Mouse (Mus musculus): ENCODE measurements around the gene Dgkh. TPM values are rescaled to one million over a fixed set of nuclear protein-coding genes. Genes with fewer than 3 reads are reported as not detected.

Gene Dgkh
- polyA plus RNA-seq, 1 experiment: 49.3 TPM

DNA sequence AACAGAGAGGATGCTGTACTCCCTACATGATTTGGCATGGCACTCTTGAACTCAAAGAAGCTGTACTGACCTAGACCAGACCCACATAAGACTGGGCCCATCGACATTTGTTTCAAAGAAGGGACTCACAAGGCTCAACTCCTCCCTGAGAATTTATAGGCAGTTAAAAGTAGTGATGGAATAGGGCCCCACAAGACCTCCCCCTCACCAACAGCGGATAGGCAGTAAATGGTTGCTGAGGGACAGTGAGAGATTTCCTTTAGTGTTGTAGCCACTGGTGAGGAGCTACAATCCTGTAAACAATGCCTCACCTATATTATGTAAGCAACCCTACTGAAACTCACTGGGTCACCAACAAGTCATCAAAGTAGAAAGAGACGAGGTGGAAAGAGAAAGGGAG lies 202.3 kb downstream of the Dgkh start:
- Histone ChIP-seq H3K4me3 (ENCODE audit: control insufficient read depth, low read depth, low read length) (no peak overlapping the region), H3K4me1 (ENCODE audit: control insufficient read depth, insufficient read depth, low read length) (no peaks in the 10 kb centered on the region), H3K27ac (ENCODE audit: control insufficient read depth, insufficient read depth, low read depth, low read length) (no peak overlapping the region), H3K27me3 (ENCODE audit: control insufficient read depth, insufficient read depth, low read length) (no peaks in the 10 kb centered on the region), H3K36me3 (ENCODE audit: control insufficient read depth, insufficient read depth, low read length) (no peaks in the 10 kb centered on the region)
- TF ChIP-seq POLR2A (IDR thresholded peaks at IDR 0.05; ENCODE audit: control insufficient read depth, low read depth, low read length): no peak
- no peak for TF ChIP-seq CTCF (IDR thresholded peaks at IDR 0.05; ENCODE audit: control insufficient read depth, insufficient read depth, insufficient replicate concordance, low read depth, low read length)

DNA sequence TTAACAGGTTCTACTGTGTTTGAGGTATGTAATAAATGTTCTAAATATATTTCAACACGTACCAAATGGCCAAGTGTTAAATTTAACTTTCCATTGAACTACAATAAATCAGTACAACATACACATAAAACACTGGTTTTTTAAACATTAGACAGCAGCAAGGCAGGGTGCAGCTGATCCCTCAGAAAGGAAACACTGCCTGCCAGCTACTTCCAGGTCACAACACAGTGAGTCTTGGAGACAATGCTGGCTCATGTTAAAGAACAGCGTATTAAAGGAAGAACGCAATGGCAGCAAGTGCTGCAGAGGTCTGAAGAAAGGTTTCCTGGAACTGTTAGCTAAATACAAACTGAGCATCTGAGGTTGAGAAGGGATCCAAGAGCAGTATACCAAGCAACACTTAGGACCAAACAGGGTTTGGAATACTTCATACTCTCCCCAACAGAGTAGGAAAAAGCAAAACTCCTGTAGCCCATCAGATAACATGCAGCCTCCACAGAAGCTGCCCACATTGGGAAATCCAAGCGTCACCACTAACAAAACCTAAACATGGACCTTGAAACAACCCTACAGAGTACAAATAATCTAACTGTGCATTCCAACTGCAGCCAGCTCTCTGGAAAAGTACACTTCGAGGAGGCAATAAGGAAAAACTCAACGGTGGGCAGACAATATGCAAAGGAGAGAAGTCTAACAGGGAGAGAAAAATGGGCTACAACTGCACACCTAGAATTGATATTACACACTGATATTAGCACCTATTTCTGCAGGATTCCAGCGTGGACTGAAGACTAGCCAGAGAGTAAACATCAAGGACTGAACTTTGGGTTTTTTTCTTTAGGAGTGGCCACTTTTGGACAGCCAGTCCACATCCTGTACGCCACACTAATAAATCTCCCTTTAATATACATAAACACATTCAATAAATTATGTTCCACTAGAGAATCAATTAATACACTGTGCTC lies 203.8 kb downstream of the Dgkh start:
- no peaks in the 10 kb centered on the region for H3K27me3 ChIP-seq (ENCODE audit: control insufficient read depth, insufficient read depth, low read length)
- H3K4me3 ChIP-seq (ENCODE audit: control insufficient read depth, low read depth, low read length): no peak overlapping the region
- no peaks in the 10 kb centered on the region for H3K4me1 ChIP-seq (ENCODE audit: control insufficient read depth, insufficient read depth, low read length)
- no peak overlapping the region for H3K27ac ChIP-seq (ENCODE audit: control insufficient read depth, insufficient read depth, low read depth, low read length)
- H3K36me3 ChIP-seq (ENCODE audit: control insufficient read depth, insufficient read depth, low read length): no peaks in the 10 kb centered on the region
- TF ChIP-seq POLR2A (IDR thresholded peaks at IDR 0.05; ENCODE audit: control insufficient read depth, low read depth, low read length) (no peak), CTCF (IDR thresholded peaks at IDR 0.05; ENCODE audit: control insufficient read depth, insufficient read depth, insufficient replicate concordance, low read depth, low read length) (no peak)

DNA sequence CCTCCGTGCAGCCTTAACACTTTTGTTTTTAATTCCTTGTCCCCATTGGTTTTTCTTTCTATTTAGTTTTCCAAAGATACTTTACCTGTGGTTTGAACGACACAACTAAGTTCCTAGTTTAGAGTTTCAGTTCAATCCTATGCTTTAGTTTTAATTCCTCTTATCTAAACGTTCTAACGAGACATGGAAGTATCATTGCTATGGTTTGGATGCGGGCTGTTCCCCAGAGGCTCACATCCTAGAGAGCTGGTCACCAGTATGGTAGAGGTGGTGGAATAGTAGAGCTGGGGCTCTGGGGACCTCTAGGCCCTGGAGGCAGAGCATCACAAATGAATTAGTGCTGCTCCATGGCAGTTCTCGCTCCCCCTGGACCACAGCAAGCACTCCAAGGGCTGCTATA lies 205.7 kb downstream of the Dgkh start:
- H3K4me3 ChIP-seq (ENCODE audit: control insufficient read depth, low read depth, low read length): no peak overlapping the region
- no peaks in the 10 kb centered on the region for H3K4me1 ChIP-seq (ENCODE audit: control insufficient read depth, insufficient read depth, low read length)
- no peak overlapping the region for H3K27ac ChIP-seq (ENCODE audit: control insufficient read depth, insufficient read depth, low read depth, low read length)
- no peaks in the 10 kb centered on the region for H3K27me3 ChIP-seq (ENCODE audit: control insufficient read depth, insufficient read depth, low read length)
- TF ChIP-seq CTCF (IDR thresholded peaks at IDR 0.05; ENCODE audit: control insufficient read depth, insufficient read depth, insufficient replicate concordance, low read depth, low read length): no peak
- H3K36me3 ChIP-seq (ENCODE audit: control insufficient read depth, insufficient read depth, low read length): no peaks in the 10 kb centered on the region

DNA sequence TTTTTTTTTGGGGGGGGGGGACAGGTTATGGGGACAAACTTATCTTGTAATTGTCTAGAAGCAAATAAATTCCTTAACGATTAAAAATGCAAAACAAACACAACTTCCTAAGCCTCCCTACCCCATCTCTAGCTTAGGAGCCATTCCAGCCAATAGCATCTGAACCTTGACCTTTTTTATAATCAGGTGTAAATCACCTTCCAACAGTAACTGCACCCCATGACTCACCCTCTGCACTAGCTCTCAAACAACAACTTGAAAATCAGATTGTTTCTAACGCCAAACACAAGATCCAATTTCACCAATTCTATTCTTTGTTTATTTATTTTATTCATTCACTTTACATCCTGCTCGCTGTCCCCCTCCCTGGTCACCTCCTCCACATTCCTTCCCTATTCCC lies 206.1 kb downstream of the Dgkh start:
- no peak overlapping the region for H3K27ac ChIP-seq (ENCODE audit: control insufficient read depth, insufficient read depth, low read depth, low read length)
- TF ChIP-seq CTCF (IDR thresholded peaks at IDR 0.05; ENCODE audit: control insufficient read depth, insufficient read depth, insufficient replicate concordance, low read depth, low read length) (no peak), POLR2A (IDR thresholded peaks at IDR 0.05; ENCODE audit: control insufficient read depth, low read depth, low read length) (no peak)
- H3K4me3 ChIP-seq (ENCODE audit: control insufficient read depth, low read depth, low read length): no peak overlapping the region
- H3K36me3 ChIP-seq (ENCODE audit: control insufficient read depth, insufficient read depth, low read length): no peaks in the 10 kb centered on the region
- no peaks in the 10 kb centered on the region for H3K27me3 ChIP-seq (ENCODE audit: control insufficient read depth, insufficient read depth, low read length)
- H3K4me1 ChIP-seq (ENCODE audit: control insufficient read depth, insufficient read depth, low read length): no peaks in the 10 kb centered on the region

DNA sequence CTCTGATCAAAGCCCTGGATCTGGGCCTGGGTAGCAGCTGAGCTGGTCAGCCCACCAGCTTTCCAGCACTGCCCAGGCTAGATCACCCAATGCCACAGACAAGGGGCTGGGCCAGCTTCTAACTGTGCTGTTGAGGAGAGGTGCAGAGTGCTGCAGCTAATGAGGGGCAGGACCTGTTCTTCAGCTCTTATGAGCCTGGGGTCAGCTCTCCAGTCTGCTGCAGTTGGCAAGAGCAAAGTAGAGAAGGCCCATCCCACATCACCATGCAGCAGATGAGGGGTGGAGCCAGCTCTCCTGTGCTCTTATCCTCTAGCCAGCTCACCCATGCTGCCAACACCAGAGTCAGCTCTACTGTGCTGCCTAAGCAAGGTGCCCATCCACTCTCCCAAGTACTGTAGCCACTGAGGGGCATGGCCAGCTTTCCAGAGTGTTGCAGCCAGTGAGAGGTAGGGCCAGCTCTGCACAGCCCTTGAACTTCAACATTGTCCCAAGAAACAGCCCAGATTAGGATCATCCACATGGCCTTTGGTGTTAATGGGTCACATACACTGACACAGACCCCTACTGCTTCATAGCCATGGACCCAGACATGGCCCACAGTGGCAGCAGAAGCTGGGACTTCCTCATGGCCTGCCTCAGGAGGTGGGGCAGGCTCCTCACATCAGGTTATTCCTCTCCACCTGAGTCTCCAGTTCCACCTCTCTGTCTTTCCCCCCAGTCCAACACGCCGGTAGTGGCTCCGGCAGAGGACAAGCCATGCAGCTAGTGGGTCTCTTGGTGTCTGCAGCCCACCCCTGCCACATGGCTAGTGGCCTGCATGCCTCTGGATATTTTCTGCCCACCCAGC lies 206.7 kb downstream of the Dgkh start:
- H3K4me3 ChIP-seq (ENCODE audit: control insufficient read depth, low read depth, low read length): no peak overlapping the region
- H3K27me3 ChIP-seq (ENCODE audit: control insufficient read depth, insufficient read depth, low read length): no peaks in the 10 kb centered on the region
- TF ChIP-seq CTCF (IDR thresholded peaks at IDR 0.05; ENCODE audit: control insufficient read depth, insufficient read depth, insufficient replicate concordance, low read depth, low read length) (no peak), POLR2A (IDR thresholded peaks at IDR 0.05; ENCODE audit: control insufficient read depth, low read depth, low read length) (no peak)
- H3K4me1 ChIP-seq (ENCODE audit: control insufficient read depth, insufficient read depth, low read length): no peaks in the 10 kb centered on the region
- H3K27ac ChIP-seq (ENCODE audit: control insufficient read depth, insufficient read depth, low read depth, low read length): no peak overlapping the region
- no peaks in the 10 kb centered on the region for H3K36me3 ChIP-seq (ENCODE audit: control insufficient read depth, insufficient read depth, low read length)

DNA sequence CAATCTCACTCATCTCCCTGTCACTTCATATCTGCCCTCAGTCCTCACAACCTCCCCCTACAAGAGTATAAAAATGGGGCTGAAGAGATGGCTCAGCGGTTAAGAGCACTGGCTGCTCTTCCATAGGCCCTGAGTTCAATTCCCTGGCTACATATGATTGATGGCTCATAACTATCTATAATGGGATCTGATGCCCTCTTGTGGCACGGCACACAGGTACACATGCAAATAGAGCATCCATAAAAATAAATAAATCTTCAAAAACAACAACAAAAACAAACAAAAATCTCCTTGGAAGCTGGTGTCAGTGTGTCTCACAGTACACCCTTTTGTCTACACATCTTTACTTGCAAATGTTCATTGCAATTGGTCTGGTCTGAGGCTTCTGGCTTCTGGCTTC lies 207.5 kb downstream of the Dgkh start:
- no peak overlapping the region for H3K4me3 ChIP-seq (ENCODE audit: control insufficient read depth, low read depth, low read length)
- TF ChIP-seq POLR2A (IDR thresholded peaks at IDR 0.05; ENCODE audit: control insufficient read depth, low read depth, low read length) (no peak), CTCF (IDR thresholded peaks at IDR 0.05; ENCODE audit: control insufficient read depth, insufficient read depth, insufficient replicate concordance, low read depth, low read length) (no peak)
- H3K27me3 ChIP-seq (ENCODE audit: control insufficient read depth, insufficient read depth, low read length): no peaks in the 10 kb centered on the region
- no peaks in the 10 kb centered on the region for H3K36me3 ChIP-seq (ENCODE audit: control insufficient read depth, insufficient read depth, low read length)
- H3K4me1 ChIP-seq (ENCODE audit: control insufficient read depth, insufficient read depth, low read length): no peaks in the 10 kb centered on the region
- no peak overlapping the region for H3K27ac ChIP-seq (ENCODE audit: control insufficient read depth, insufficient read depth, low read depth, low read length)

DNA sequence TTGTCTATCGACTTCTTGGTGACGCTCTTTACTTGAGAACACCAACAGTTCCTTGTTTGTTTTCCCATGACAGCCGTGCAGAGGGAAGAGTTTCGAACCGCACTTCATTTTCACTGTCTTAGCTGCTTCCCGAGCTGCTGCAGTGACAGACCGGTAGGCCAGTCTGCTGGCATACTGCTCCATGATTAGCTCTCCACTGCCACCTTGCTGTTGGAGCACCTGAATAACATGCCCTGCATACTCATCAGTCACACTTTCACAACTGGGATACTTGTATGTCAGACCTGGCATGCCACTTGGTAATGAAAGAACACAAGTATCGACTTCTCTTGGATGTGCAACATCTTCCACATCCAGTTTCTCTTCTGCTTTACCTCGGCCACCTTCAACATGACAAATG lies 221.9 kb downstream of the Dgkh start:
- H3K4me1 ChIP-seq (ENCODE audit: control insufficient read depth, insufficient read depth, low read length): no peaks in the 10 kb centered on the region
- TF ChIP-seq CTCF (IDR thresholded peaks at IDR 0.05; ENCODE audit: control insufficient read depth, insufficient read depth, insufficient replicate concordance, low read depth, low read length) (no peak), POLR2A (IDR thresholded peaks at IDR 0.05; ENCODE audit: control insufficient read depth, low read depth, low read length) (no peak)
- H3K27ac ChIP-seq (ENCODE audit: control insufficient read depth, insufficient read depth, low read depth, low read length): no peak overlapping the region
- no peaks in the 10 kb centered on the region for H3K27me3 ChIP-seq (ENCODE audit: control insufficient read depth, insufficient read depth, low read length)
- H3K4me3 ChIP-seq (ENCODE audit: control insufficient read depth, low read depth, low read length): no peak overlapping the region
- H3K36me3 ChIP-seq (ENCODE audit: control insufficient read depth, insufficient read depth, low read length): no peaks in the 10 kb centered on the region; the same call in 1 of the 2 replicates
